Mouse (Mus musculus) neural tube, embryonic 13.5 days (tissue): Measurements from ENCODE around the gene Elmsan1. TPM values are rescaled to one million over a fixed set of nuclear protein-coding genes. Genes with fewer than 3 reads are reported as not detected.
"Not testable (repeated sequence)": the region's sequence is repeated elsewhere in the genome, so short reads cannot be mapped to it uniquely, and the experiment has no call there.

Source experiments
- ATAC-seq: fragments of 200-750 bp; cut with Nextera tagmentation; 2 replicates; pipeline ENCODE4 v1.8.0; 2017; ENCODE audit warnings: low read depth, mild to moderate bottlenecking, moderate TSS enrichment, moderate library complexity
- H3K27ac ChIP-seq: fragments of 300-500 bp; sonication (generic); replicated peaks from 2 replicates; pipeline ENCODE4 v1.5.1; 2015; ENCODE audit warnings: moderate library complexity, mild to moderate bottlenecking, inconsistent platforms
- H3K27me3 ChIP-seq: fragments of 300-500 bp; sonication (generic); 2 replicates; pipeline ENCODE4 v1.6.1; 2015; ENCODE audit warnings: mild to moderate bottlenecking, inconsistent platforms
- H3K36me3 ChIP-seq: fragments of 300-500 bp; sonication (generic); 2 replicates; pipeline ENCODE4 v1.6.1; 2015; ENCODE audit warnings: mild to moderate bottlenecking, inconsistent platforms
- H3K4me1 ChIP-seq: fragments of 300-500 bp; sonication (generic); replicated peaks from 2 replicates; pipeline ENCODE4 v1.6.1; 2015; ENCODE audit warnings: inconsistent platforms
- H3K4me2 ChIP-seq: fragments of 300-500 bp; sonication (generic); 2 replicates; pipeline ENCODE4 v1.6.1; 2015; ENCODE audit warnings: inconsistent platforms, mild to moderate bottlenecking, moderate library complexity
- H3K4me3 ChIP-seq: fragments of 300-500 bp; sonication (generic); 2 replicates; pipeline ENCODE4 v1.5.1; 2015; ENCODE audit warnings: mild to moderate bottlenecking, inconsistent platforms
- H3K9ac ChIP-seq: fragments of 300-500 bp; sonication (generic); 2 replicates; pipeline ENCODE4 v1.6.1; 2015; ENCODE audit warnings: moderate library complexity, mild to moderate bottlenecking, inconsistent platforms
- H3K9me3 ChIP-seq: fragments of 300-500 bp; sonication (generic); 2 replicates; pipeline ENCODE4 v1.6.1; 2016; ENCODE audit warnings: inconsistent platforms
- WGBS: fragments of 180-500 bp; shearing (Covaris S2); methylation state at CpG from one replicate; pipeline ENCODE4 v1.1.7; 2015; 5-methylcytosine and 5-hydroxymethylcytosine counted together
- polyA plus RNA-seq: library from polyadenylated mRNA; unstranded; fragments of >200 nt; fragmentation: Nextera tagmentation; extraction: Ambion mirVana; gene quantifications from 2 replicates; pipeline ENCODE4 v1.2.1, GENCODE M21; 2015

Elmsan1 gene
- polyA plus RNA-seq, 1 experiment from 2014 or later, result 4.9 TPM

- Histone ChIP-seq H3K4me2 (no peak overlapping the region), H3K36me3 (0 out of 2 replicates have a peak, but pooled peaks cover 6% of the 10 kb centered on the region), H3K27me3 (no peaks in the 10 kb centered on the region), H3K27ac (no peak overlapping the region), H3K9ac (no peak overlapping the region), H3K9me3 (no peaks in the 10 kb centered on the region), H3K4me1 (peaks cover 9% of the 10 kb centered on the region), H3K4me3 (no peak overlapping the region)
- WGBS, result 98% methylated on average over 5 of the region's 5 CpGs
- no peak for ATAC-seq
These were observed 99.1 kb downstream of the Elmsan1 start for GRCm38 (mm10) chr12:84119584-84119983.

GRCm38 (mm10) chr12:84114153-84114994 lies 104.3 kb downstream of the Elmsan1 start, which contains the start of gene Dnal1:
Gene Dnal1, plus strand, starts transcription at chr12:84114366.
- ATAC-seq, result peak; percentile 98
- H3K27ac ChIP-seq, result peak within 1 kb of the TSS; percentile 61
- H3K4me1 ChIP-seq, result peaks cover 12% of the 10 kb centered on the region
- H3K27me3 ChIP-seq, result no peaks in the 10 kb centered on the region
- peak within 1 kb of the TSS; percentile 82 for H3K4me2 ChIP-seq
- H3K4me3 ChIP-seq, result peak within 1 kb of the TSS; percentile 84
- 3% methylated on average over 30 of the region's 35 CpGs for WGBS
- H3K9me3 ChIP-seq, result no peaks in the 10 kb centered on the region
- H3K36me3 ChIP-seq, result no peaks in the 10 kb centered on the region
- H3K9ac ChIP-seq, result peak within 1 kb of the TSS; percentile 85

- Histone ChIP-seq H3K4me3 (peak overlapping the region; percentile 84), H3K9me3 (no peaks in the 10 kb centered on the region), H3K27me3 (no peaks in the 10 kb centered on the region), H3K4me1 (peaks cover 12% of the 10 kb centered on the region), H3K36me3 (no peaks in the 10 kb centered on the region), H3K9ac (peak overlapping the region; percentile 85; the same call in 1 of the 2 replicates), H3K27ac (no peak overlapping the region), H3K4me2 (peak overlapping the region; percentile 82)
- WGBS, result 57% methylated on average over 6 of the region's 6 CpGs
- 0 out of 2 replicates have a peak, but pooled peaks have one; percentile 5 for ATAC-seq
These were observed 105.0 kb downstream of the Elmsan1 start for GRCm38 (mm10) chr12:84113676-84114075.

- peaks cover 12% of the 10 kb centered on the region for H3K4me1 ChIP-seq
- WGBS, result 94% methylated on average over 4 of the region's 4 CpGs
- H3K4me3 ChIP-seq, result no peak overlapping the region
- H3K9ac ChIP-seq, result no peak overlapping the region
- H3K9me3 ChIP-seq, result no peaks in the 10 kb centered on the region
- no peaks in the 10 kb centered on the region for H3K36me3 ChIP-seq
- H3K4me2 ChIP-seq, result no peak overlapping the region
- no peaks in the 10 kb centered on the region for H3K27me3 ChIP-seq
- H3K27ac ChIP-seq, result no peak overlapping the region
- no peak for ATAC-seq
These were observed 107.9 kb downstream of the Elmsan1 start for GRCm38 (mm10) chr12:84110814-84111213.

DNA sequence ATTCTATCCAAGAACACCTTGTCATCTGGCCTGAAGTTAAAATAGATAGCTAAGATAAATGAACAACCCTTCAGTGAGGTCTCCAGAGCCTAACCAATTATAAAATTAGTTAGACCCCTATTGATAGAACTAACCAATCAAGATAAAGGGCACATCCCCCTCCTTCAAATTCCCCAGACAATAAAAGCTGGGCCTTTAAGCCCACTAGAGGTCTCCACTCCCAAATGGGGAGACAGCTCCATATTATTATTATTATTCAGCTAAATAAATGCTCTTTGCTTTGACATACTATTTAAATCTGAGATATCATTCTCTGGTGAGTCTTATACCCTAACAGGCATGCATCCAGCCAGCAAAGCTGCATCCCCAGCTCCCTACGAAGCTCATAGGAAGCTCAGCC lies 108.8 kb downstream of the Elmsan1 start:
- no peaks in the 10 kb centered on the region for H3K9me3 ChIP-seq
- peaks cover 7% of the 10 kb centered on the region for H3K4me1 ChIP-seq
- no peak overlapping the region for H3K9ac ChIP-seq
- no peak for ATAC-seq
- H3K27ac ChIP-seq, result no peak overlapping the region
- H3K36me3 ChIP-seq, result no peaks in the 10 kb centered on the region
- H3K4me2 ChIP-seq, result no peak overlapping the region
- no peaks in the 10 kb centered on the region for H3K27me3 ChIP-seq
- no peak overlapping the region for H3K4me3 ChIP-seq
- WGBS, result 59% methylated on average over 1 of the region's 1 CpGs

DNA sequence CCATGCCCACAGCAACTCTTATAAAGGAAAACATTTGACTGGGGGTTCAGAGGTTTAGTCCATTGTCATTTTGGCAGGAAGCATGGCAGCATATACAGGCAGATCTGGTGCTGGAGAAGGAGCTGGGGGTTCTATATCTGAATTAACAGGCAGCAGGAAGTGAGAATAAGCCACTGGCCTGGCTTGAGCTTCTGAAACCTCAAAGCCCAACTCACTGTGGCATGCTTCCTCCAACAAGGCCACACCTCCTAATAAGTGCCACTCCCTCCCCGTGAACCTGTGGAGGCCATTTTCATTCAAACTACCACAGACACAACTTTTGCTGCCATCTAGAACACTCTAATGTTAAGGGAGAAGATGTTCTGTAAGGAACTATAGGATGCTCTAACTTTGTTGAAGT lies 111.0 kb downstream of the Elmsan1 start:
- ATAC-seq, result no peak
- Histone ChIP-seq H3K4me3 (no peak overlapping the region), H3K27ac (no peak overlapping the region), H3K27me3 (no peaks in the 10 kb centered on the region), H3K9ac (no peak overlapping the region), H3K4me1 (no peaks in the 10 kb centered on the region), H3K36me3 (no peaks in the 10 kb centered on the region), H3K9me3 (no peaks in the 10 kb centered on the region), H3K4me2 (no peak overlapping the region)
- 71% methylated on average over 1 of the region's 1 CpGs for WGBS

DNA sequence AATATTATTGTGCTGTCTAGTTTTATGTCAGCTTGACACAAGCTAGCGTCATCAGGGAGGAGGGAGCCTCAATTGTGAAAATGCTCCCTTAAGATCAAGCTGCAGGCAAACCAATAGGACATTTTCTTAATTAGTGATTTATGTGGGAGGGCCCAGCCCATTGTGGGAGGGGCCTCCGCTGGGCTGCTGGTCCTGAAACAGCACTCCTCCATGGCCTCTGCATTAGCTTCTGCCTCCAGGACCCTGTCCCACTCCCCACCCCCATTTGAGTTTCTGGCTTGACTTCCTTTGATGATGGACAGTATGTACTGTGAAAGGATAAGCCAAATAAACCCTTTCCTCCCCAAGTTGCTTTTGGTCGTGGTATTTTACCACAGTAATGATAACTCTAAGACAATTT lies 111.7 kb downstream of the Elmsan1 start:
- Histone ChIP-seq H3K4me1 (no peaks in the 10 kb centered on the region), H3K27ac (no peak overlapping the region), H3K36me3 (no peaks in the 10 kb centered on the region), H3K4me2 (no peak overlapping the region), H3K9ac (no peak overlapping the region), H3K27me3 (no peaks in the 10 kb centered on the region), H3K9me3 (no peaks in the 10 kb centered on the region), H3K4me3 (no peak overlapping the region)
- WGBS, result 68% methylated on average over 3 of the region's 3 CpGs
- no peak for ATAC-seq

- no peaks in the 10 kb centered on the region for H3K27me3 ChIP-seq
- peak overlapping the region; percentile 53 for H3K4me3 ChIP-seq
- H3K4me1 ChIP-seq, result 0 out of 2 replicates have a peak, but pooled peaks cover 4% of the 10 kb centered on the region
- peak overlapping the region; percentile 78; the same call in 1 of the 2 replicates for H3K9ac ChIP-seq
- H3K4me2 ChIP-seq, result peak overlapping the region; percentile 73
- H3K9me3 ChIP-seq, result no peaks in the 10 kb centered on the region
- peak; percentile 38; the same call in 1 of the 2 replicates for ATAC-seq
- 64% methylated on average over 2 of the region's 2 CpGs for WGBS
- no peak overlapping the region for H3K27ac ChIP-seq
- H3K36me3 ChIP-seq, result no peaks in the 10 kb centered on the region
These were observed 117.2 kb downstream of the Elmsan1 start for GRCm38 (mm10) chr12:84101493-84101845.

DNA sequence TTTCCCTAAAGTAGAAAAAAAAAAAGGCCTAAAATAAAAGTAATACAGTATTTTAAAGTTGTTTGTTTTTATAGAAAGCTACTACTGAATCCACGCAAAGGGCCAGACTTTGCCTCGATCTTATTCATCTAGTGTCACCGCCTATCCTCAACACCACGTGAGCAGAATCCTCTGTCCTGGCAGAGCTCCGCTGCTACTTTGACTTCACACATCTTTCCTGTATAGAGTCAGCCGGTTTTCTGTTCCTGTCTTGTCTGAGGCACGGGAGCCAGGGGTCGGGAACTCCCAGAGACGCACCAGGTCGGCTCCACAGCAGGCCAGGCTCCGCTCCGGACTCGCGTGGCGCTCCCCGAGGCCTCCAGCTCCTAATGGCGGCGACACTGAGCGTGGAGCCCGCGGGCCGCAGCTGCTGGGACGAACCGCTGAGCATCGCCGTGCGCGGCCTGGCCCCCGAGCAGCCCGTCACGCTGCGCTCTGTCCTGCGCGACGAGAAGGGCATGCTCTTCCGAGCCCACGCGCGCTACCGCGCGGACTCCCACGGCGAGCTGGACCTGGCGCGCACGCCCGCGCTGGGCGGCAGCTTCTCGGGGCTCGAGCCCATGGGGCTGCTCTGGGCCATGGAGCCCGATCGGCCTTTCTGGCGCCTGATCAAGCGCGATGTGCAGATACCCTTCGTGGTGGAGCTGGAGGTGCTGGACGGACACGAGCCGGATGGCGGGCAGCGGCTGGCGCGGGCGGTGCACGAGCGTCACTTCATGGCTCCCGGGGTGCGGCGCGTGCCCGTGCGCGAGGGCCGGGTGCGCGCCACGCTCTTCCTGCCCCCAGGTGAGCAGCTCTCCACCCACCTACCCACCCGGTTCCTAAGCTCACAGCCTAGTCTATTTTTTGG lies 117.8 kb downstream of the Elmsan1 start, which contains the start of gene Acot6:
TSS of gene Acot6 (plus strand) at position 51 of the 889 bp plus-strand sequence.
- under 1% methylated on average over 69 of the region's 80 CpGs for WGBS

GRCm38 (mm10) chr12:84100071-84100470 lies 118.6 kb downstream of the Elmsan1 start:
- H3K27ac ChIP-seq, result no peak overlapping the region
- ATAC-seq, result no peak; the same call in 1 of the 2 replicates
- H3K4me3 ChIP-seq, result peak overlapping the region; percentile 53

More for the DNA sequence above, 117.8 kb downstream of the Elmsan1 start, which contains the start of gene Acot6:
- peak within 1 kb of the TSS; percentile 53 for H3K4me3 ChIP-seq
- peak within 1 kb of the TSS; percentile 56 for H3K27ac ChIP-seq
- H3K4me2 ChIP-seq, result peak within 1 kb of the TSS; percentile 73
- H3K4me1 ChIP-seq, H3K36me3 ChIP-seq, H3K9me3 ChIP-seq, H3K27me3 ChIP-seq: not testable (repeated sequence)
- peak; percentile 84 for ATAC-seq
- peak within 1 kb of the TSS; percentile 78 for H3K9ac ChIP-seq

DNA sequence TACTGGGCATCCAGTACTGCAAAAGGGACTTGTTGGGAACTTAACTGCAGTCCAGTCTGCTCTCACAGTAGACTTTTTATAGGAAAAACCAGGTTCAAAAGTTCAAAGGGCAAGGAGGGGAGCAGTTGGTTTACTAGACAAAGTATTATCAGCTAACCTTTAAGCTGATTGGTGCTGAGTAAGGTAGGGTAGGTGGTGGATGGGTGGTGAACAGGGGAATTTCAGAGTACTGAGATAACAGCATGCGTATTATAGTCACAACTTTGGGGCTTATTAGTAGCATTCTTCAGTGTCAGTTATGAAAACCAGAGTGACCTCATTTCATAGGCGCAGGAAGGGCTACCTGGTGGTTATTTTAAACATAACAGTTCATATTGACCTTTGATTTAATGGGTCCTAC lies 119.1 kb downstream of the Elmsan1 start:
- no peaks in the 10 kb centered on the region for H3K27me3 ChIP-seq
- H3K4me2 ChIP-seq, result no peak overlapping the region
- H3K36me3 ChIP-seq, result no peaks in the 10 kb centered on the region
- 100% methylated on average over 2 of the region's 2 CpGs for WGBS
- ATAC-seq, result no peak
- 0 out of 2 replicates have a peak, but pooled peaks cover 4% of the 10 kb centered on the region for H3K4me1 ChIP-seq
- H3K9me3 ChIP-seq, result no peaks in the 10 kb centered on the region
- H3K9ac ChIP-seq, result no peak overlapping the region
- no peak overlapping the region for H3K4me3 ChIP-seq
- no peak overlapping the region for H3K27ac ChIP-seq

More at GRCm38 (mm10) chr12:84100071-84100470, 118.6 kb downstream of the Elmsan1 start:
- Histone ChIP-seq H3K4me1 (0 out of 2 replicates have a peak, but pooled peaks cover 4% of the 10 kb centered on the region), H3K27me3 (no peaks in the 10 kb centered on the region), H3K4me2 (peak overlapping the region; percentile 73), H3K36me3 (no peaks in the 10 kb centered on the region), H3K9me3 (no peaks in the 10 kb centered on the region), H3K9ac (no peak overlapping the region)
- WGBS, result 39% methylated on average over 1 of the region's 1 CpGs
